Mouse (Mus musculus): ENCODE data around the gene Cnot4. TPM values are rescaled to one million over a fixed set of nuclear protein-coding genes. Genes with fewer than 3 reads are reported as not detected.
A peak's percentile ranks its signal among the peaks of the same experiment; 100 is the strongest.
"Not testable (repeated sequence)": the region's sequence is repeated elsewhere in the genome, so short reads cannot be mapped to it uniquely, and the experiment has no call there.

The Cnot4 gene
- polyA plus RNA-seq (2014; fragmentation: Nextera tagmentation; extraction: Ambion mirVana): 34.8 and 41.5 TPM in 2 replicates

- peak within 1 kb of the TSS; percentile 93 for H3K4me2 ChIP-seq (ENCODE audit: low read depth, low read length)
- peak within 1 kb of the TSS; percentile 75 for H3K4me3 ChIP-seq (ENCODE audit: low read depth, low read length)
- under 1% methylated on average over 54 of the region's 55 CpGs for WGBS
- H3K9ac ChIP-seq (replicated peaks; ENCODE audit: low read length): peak within 1 kb of the TSS; percentile 79
- no peaks in the 10 kb centered on the region for H3K27me3 ChIP-seq (ENCODE audit: control insufficient read depth, insufficient read depth, low read length)
- DNase-seq (ENCODE audit: low spot score): peak; percentile 99
- H3K4me1 ChIP-seq (ENCODE audit: control insufficient read depth, insufficient read depth, low read length): no peaks in the 10 kb centered on the region
- H3K9me3 ChIP-seq (replicated peaks; ENCODE audit: control insufficient read depth, low read length): no peaks in the 10 kb centered on the region
- ATAC-seq (replicated peaks; ENCODE audit: insufficient number of reproducible peaks, low FRiP score, low TSS enrichment, low read depth): peak; percentile 99
- no peaks in the 10 kb centered on the region for H3K36me3 ChIP-seq (replicated peaks; ENCODE audit: control insufficient read depth, insufficient read depth, low read depth, low read length)
- H3K27ac ChIP-seq (replicated peaks; ENCODE audit: low read depth, low read length): peak within 1 kb of the TSS; percentile 47
Observed at GRCm38 (mm10) chr6:35133579-35134488, at the start of gene Cnot4. Gene Cnot4 (minus strand): TSS chr6:35133724.

GRCm38 (mm10) chr6:35179299-35179698 lies 45.8 kb upstream of the Cnot4 start:
- not testable (repeated sequence) for H3K36me3 ChIP-seq (replicated peaks; ENCODE audit: control insufficient read depth, insufficient read depth, low read depth, low read length); DNase-seq (ENCODE audit: low spot score); H3K27me3 ChIP-seq (ENCODE audit: control insufficient read depth, insufficient read depth, low read length); H3K27ac ChIP-seq (replicated peaks; ENCODE audit: low read depth, low read length); H3K4me3 ChIP-seq (ENCODE audit: low read depth, low read length); H3K4me2 ChIP-seq (ENCODE audit: low read depth, low read length); H3K4me1 ChIP-seq (ENCODE audit: control insufficient read depth, insufficient read depth, low read length); H3K9ac ChIP-seq (replicated peaks; ENCODE audit: low read length); ATAC-seq (replicated peaks; ENCODE audit: insufficient number of reproducible peaks, low FRiP score, low TSS enrichment, low read depth); H3K9me3 ChIP-seq (replicated peaks; ENCODE audit: control insufficient read depth, low read length)
- 95% methylated on average over 3 of the region's 3 CpGs for WGBS

- H3K27me3 ChIP-seq (ENCODE audit: control insufficient read depth, insufficient read depth, low read length): no peaks in the 10 kb centered on the region
- peak; percentile 80 for ATAC-seq (replicated peaks; ENCODE audit: insufficient number of reproducible peaks, low FRiP score, low TSS enrichment, low read depth)
- peak overlapping the region; percentile 96 for H3K9ac ChIP-seq (replicated peaks; ENCODE audit: low read length)
- no peaks in the 10 kb centered on the region for H3K36me3 ChIP-seq (replicated peaks; ENCODE audit: control insufficient read depth, insufficient read depth, low read depth, low read length)
- no peaks in the 10 kb centered on the region for H3K4me1 ChIP-seq (ENCODE audit: control insufficient read depth, insufficient read depth, low read length)
- peak; percentile 62 for DNase-seq (ENCODE audit: low spot score)
- peak overlapping the region; percentile 93 for H3K4me3 ChIP-seq (ENCODE audit: low read depth, low read length)
- H3K4me2 ChIP-seq (ENCODE audit: low read depth, low read length): peak overlapping the region; percentile 83
- under 1% methylated on average over 69 of the region's 69 CpGs for WGBS
- H3K27ac ChIP-seq (replicated peaks; ENCODE audit: low read depth, low read length): peak overlapping the region; percentile 94
- no peaks in the 10 kb centered on the region for H3K9me3 ChIP-seq (replicated peaks; ENCODE audit: control insufficient read depth, low read length)
Observed at GRCm38 (mm10) chr6:35177650-35178272, 44.2 kb upstream of the Cnot4 start.

- Histone ChIP-seq H3K4me2 (ENCODE audit: low read depth, low read length) (peak within 1 kb of the TSS; percentile 83), H3K9ac (replicated peaks; ENCODE audit: low read length) (peak within 1 kb of the TSS; percentile 96), H3K4me3 (ENCODE audit: low read depth, low read length) (peak within 1 kb of the TSS; percentile 93), H3K4me1 (ENCODE audit: control insufficient read depth, insufficient read depth, low read length) (no peaks in the 10 kb centered on the region), H3K9me3 (replicated peaks; ENCODE audit: control insufficient read depth, low read length) (no peaks in the 10 kb centered on the region), H3K36me3 (replicated peaks; ENCODE audit: control insufficient read depth, insufficient read depth, low read depth, low read length) (no peaks in the 10 kb centered on the region), H3K27me3 (ENCODE audit: control insufficient read depth, insufficient read depth, low read length) (no peaks in the 10 kb centered on the region), H3K27ac (replicated peaks; ENCODE audit: low read depth, low read length) (peak within 1 kb of the TSS; percentile 94)
- DNase-seq (ENCODE audit: low spot score) (peak; percentile 86), ATAC-seq (replicated peaks; ENCODE audit: insufficient number of reproducible peaks, low FRiP score, low TSS enrichment, low read depth) (peak; percentile 90)
- WGBS: 4% methylated on average over 34 of the region's 34 CpGs
Observed at GRCm38 (mm10) chr6:35176979-35177649, 43.6 kb upstream of the Cnot4 start, which contains the start of gene Nup205. Gene Nup205 (plus strand): TSS chr6:35177421.

- Histone ChIP-seq H3K27me3 (ENCODE audit: control insufficient read depth, insufficient read depth, low read length) (no peaks in the 10 kb centered on the region), H3K27ac (replicated peaks; ENCODE audit: low read depth, low read length) (no peak overlapping the region), H3K36me3 (replicated peaks; ENCODE audit: control insufficient read depth, insufficient read depth, low read depth, low read length) (no peaks in the 10 kb centered on the region), H3K9me3 (replicated peaks; ENCODE audit: control insufficient read depth, low read length) (no peaks in the 10 kb centered on the region), H3K9ac (replicated peaks; ENCODE audit: low read length) (no peak overlapping the region), H3K4me2 (ENCODE audit: low read depth, low read length) (no peak overlapping the region), H3K4me1 (ENCODE audit: control insufficient read depth, insufficient read depth, low read length) (no peaks in the 10 kb centered on the region), H3K4me3 (ENCODE audit: low read depth, low read length) (no peak overlapping the region)
- no peak for ATAC-seq (replicated peaks; ENCODE audit: insufficient number of reproducible peaks, low FRiP score, low TSS enrichment, low read depth)
- no peak for DNase-seq (ENCODE audit: low spot score)
- WGBS: 88% methylated on average over 4 of the region's 4 CpGs
Observed at GRCm38 (mm10) chr6:35173181-35173580, 39.7 kb upstream of the Cnot4 start.

- not testable (repeated sequence) for H3K4me3 ChIP-seq (ENCODE audit: low read depth, low read length); ATAC-seq (replicated peaks; ENCODE audit: insufficient number of reproducible peaks, low FRiP score, low TSS enrichment, low read depth)
- 66% methylated on average over 2 of the region's 3 CpGs for WGBS
Observed at GRCm38 (mm10) chr6:35172028-35172427, 38.5 kb upstream of the Cnot4 start.

GRCm38 (mm10) chr6:35169250-35169649 lies 35.7 kb upstream of the Cnot4 start:
- DNase-seq (ENCODE audit: low spot score) (no peak), ATAC-seq (replicated peaks; ENCODE audit: insufficient number of reproducible peaks, low FRiP score, low TSS enrichment, low read depth) (no peak)
- no peak overlapping the region for H3K27ac ChIP-seq (replicated peaks; ENCODE audit: low read depth, low read length)
- no peaks in the 10 kb centered on the region for H3K36me3 ChIP-seq (replicated peaks; ENCODE audit: control insufficient read depth, insufficient read depth, low read depth, low read length)
- no peaks in the 10 kb centered on the region for H3K9me3 ChIP-seq (replicated peaks; ENCODE audit: control insufficient read depth, low read length)
- no peak overlapping the region for H3K4me3 ChIP-seq (ENCODE audit: low read depth, low read length)
- H3K27me3 ChIP-seq (ENCODE audit: control insufficient read depth, insufficient read depth, low read length): no peaks in the 10 kb centered on the region
- H3K4me2 ChIP-seq (ENCODE audit: low read depth, low read length): no peak overlapping the region
- H3K9ac ChIP-seq (replicated peaks; ENCODE audit: low read length): no peak overlapping the region
- 79% methylated on average over 4 of the region's 4 CpGs for WGBS
- H3K4me1 ChIP-seq (ENCODE audit: control insufficient read depth, insufficient read depth, low read length): no peaks in the 10 kb centered on the region

More at GRCm38 (mm10) chr6:35172028-35172427, 38.5 kb upstream of the Cnot4 start:
- not testable (repeated sequence) for H3K27me3 ChIP-seq (ENCODE audit: control insufficient read depth, insufficient read depth, low read length); H3K27ac ChIP-seq (replicated peaks; ENCODE audit: low read depth, low read length); H3K9me3 ChIP-seq (replicated peaks; ENCODE audit: control insufficient read depth, low read length); H3K4me2 ChIP-seq (ENCODE audit: low read depth, low read length); DNase-seq (ENCODE audit: low spot score); H3K4me1 ChIP-seq (ENCODE audit: control insufficient read depth, insufficient read depth, low read length); H3K9ac ChIP-seq (replicated peaks; ENCODE audit: low read length); H3K36me3 ChIP-seq (replicated peaks; ENCODE audit: control insufficient read depth, insufficient read depth, low read depth, low read length)

All from embryonic facial prominence, embryonic 11.5 days (tissue).